Mouse (Mus musculus) adrenal gland, postnatal 36 days (tissue): ENCODE data around the gene Zc3h12c. TPM values are rescaled to one million over a fixed set of nuclear protein-coding genes. Genes with fewer than 3 reads are reported as not detected.

ENCODE experiments used
- DNase-seq, 2 experiments: peaks; one replicate each; pipeline ENCODE4 v3.0.0; 2021; ENCODE audit warnings: mixed read lengths in 1 of 2
- long read RNA-seq, 2 experiments: library from polyadenylated mRNA; stranded (forward); transcript quantifications; one replicate each; pipeline ENCODE4 v2.0.0; 2021; ENCODE audit warnings: borderline sequencing depth in 2 of 2
- total RNA-seq, 2 experiments: library from RNA; stranded (reverse); gene quantifications; 2 replicates each; pipeline ENCODE4 v1.2.3; 2021

Gene Zc3h12c
- total RNA-seq = 10 to 100 TPM; 24.5 to 27.2 TPM
- long read RNA-seq, experiment 1, partial matches to known transcripts = 1 of 3 reads
- long read RNA-seq, experiment 1, other reads (novel, unspliced or antisense) = 2 of 3 reads
- long read RNA-seq, experiment 2 = 0 reads

- DNase-seq = peak; percentile 69 to 76
Observed at GRCm38 (mm10) chr9:52167863-52168685, at the start of gene Zc3h12c. Gene Zc3h12c (minus strand): TSS chr9:52168572.

DNA sequence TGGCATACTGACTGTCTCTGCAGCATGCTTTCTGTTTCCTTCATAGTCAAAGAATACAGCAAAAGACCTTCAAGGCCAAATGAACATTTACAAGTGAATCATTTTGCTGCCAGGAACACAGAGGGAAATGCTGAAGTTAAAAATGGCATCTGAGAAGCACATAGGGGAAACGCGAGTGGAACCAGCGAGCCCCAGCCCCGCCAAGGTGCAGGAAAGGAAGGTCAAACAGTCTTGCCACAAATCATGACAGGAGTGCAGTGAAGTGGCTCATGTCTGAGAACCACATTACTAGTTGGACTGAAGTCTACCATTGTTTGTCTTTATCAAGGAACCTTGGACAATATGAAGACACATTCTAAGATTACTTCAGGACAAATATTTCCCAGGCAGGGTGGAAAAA is 49.3 kb upstream of the Zc3h12c start:
- DNase-seq = peak; percentile 46 to 67

DNA sequence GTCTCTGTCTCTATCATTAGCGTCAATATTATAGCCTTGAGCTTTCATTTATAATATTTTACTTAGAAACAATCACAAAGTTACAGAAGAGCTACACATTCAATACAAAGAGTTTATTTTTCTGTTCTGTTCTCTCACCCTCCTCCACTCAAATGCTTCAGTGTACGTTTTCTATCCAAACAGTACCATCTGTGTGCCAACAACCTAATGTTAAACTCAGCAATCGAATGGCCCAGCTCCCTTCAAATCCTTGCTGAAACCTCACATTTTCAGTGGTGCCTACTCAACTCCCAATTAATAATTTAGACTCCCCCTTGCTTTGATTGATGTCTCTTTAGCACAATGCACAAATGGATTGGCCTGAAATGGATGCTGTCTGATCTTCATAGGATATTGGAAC is 46.9 kb upstream of the Zc3h12c start:
- no peak for DNase-seq

DNA sequence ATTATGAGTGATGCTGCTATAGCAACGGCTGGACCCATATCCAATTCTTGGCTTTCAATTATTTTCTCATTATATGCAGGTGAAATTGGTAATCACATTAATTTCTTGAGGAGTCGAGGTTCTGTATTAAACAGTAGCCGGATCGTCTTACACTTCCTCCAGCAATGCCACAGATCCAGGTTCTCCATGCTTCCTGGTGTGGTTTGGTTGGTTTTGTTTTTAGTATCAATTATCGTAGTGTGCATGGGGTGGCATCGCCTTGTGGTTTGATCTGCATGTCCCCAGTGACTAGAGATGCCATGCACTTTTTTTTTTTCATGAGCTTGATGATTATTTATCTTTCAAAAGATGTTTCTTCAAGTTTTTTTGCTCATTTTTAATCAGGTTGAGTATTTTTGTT is 44.0 kb upstream of the Zc3h12c start:
- no peak for DNase-seq

DNA sequence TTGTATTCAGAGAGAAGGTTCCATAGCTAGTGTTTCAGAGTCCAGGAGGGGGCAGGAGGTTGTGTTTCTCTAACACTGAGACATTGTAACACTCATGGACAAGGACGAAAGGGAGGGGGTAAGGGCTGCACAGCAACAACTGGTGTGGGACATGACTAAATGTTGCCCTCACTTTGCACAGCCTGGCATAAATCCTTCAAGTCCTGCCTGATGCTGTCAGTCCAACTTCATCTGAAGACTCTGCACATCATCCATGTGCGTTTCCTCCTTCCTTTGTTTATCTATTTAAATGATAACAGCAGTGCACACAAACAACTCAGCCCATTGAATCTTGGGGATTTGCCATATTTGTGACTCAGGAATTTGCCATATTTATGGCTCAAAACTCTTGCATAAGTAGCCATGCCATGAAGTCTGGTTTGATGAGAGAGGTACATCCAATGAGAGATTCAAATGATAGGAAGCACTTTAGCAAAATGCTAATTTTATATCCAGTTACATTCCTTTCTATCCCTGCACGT is 40.2 kb upstream of the Zc3h12c start:
- peak; percentile 11 to 27 for DNase-seq

- peak in 1 of 2 experiments; percentile 35 for DNase-seq
Observed at GRCm38 (mm10) chr9:52203189-52203588, 34.8 kb upstream of the Zc3h12c start.

DNA sequence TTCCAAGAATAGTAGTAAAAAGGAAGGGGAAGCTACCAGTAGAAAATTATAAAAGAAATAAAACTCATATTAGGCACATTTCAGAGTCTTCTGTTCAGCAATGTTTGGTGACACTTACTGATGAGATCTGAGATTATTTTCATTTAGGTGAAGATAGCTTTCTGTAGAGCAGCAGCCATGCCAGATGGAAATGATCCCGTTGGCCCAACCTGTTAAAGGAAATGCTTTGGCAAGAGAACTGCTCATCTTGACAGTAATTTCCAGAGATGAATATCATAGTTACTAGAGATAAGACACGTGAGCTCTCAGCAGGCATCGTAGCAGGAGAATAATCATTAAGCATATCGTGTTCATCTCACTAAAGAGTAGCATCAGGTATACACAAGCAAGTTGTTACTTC is 31.9 kb upstream of the Zc3h12c start:
- no peak for DNase-seq

GRCm38 (mm10) chr9:52195853-52196252 is 27.5 kb upstream of the Zc3h12c start:
- DNase-seq = no peak

GRCm38 (mm10) chr9:52193851-52194250 is 25.5 kb upstream of the Zc3h12c start:
- no peak for DNase-seq

DNA sequence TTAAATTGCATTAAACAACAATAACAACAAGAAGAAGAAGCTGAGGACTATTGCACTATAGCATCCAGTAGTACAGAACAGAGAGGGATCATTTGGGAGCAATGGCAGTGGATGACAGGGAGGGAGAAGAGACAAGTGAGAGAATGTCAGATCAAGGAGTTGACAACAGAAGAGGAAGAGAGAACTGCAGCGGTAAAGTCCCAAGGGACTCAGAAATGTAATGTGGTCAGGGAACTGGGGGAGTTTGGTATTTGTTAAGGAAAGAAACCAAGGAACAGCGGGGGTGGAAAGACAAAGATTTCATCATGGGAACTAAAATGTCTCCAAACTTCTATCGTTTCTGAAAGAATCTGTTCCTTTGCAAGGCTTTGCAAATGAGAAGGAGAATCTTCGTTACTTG is 22.5 kb upstream of the Zc3h12c start:
- no peak for DNase-seq

DNA sequence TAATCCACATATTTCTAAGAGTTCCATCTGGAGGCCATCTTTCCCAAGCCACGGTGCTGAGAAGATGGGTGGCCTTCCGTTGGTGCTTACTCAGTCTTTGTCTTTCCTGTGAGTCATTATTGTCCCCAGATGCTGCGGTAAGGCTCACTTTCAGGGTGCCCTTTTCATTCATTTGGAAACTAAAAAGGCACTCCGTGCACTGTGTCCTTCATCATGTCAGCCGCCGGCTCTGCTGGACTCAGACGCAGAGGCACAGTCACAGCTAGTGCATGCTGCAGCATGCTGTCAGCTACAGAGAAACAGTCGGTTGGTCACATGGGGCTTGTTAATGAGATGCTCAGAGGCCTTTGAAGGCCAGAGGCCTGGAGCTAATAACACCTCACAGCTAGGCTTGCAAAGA is 19.7 kb upstream of the Zc3h12c start:
- peak; percentile 62 to 67 for DNase-seq

- no peak for DNase-seq
Observed at GRCm38 (mm10) chr9:52186296-52186941, 18.0 kb upstream of the Zc3h12c start.

DNA sequence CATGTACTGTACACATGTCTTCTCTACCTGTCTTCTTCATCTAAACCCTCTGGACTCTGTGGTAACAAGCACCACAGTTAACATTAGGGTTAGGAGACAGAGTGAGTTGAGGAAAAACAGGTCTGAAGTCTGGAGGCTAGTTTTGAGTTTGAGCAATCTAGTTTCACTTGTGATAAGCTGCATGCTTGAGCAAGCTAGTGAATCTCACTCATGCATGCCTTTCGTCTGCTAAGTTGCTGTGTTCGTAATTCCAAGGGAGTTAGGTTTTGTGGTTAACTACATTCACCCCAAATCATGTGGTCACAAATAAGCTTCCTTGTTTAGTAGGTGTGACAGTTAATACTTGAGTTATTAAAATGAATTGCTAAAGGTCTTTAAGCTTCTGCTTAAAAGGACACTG is 13.0 kb upstream of the Zc3h12c start:
- no peak for DNase-seq

DNA sequence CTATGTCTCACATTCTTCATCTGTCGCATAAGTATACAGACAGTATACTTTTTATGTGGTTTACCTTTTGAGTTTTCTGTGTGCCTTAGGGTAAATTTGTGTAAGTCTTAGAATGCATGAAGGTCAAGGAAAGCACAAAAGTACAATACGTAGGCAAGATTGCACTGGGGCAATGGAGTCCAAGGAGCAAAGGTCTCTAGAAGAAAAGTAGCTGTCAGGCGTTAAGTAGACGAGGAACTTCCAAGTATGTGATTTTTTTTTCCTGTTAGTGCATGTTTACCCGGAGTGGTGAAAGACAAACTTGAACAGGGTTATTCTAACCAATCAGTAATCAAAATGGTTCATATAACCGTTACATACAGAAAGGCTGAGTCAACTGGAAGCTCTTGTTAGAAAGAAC is 12.5 kb upstream of the Zc3h12c start:
- no peak for DNase-seq

- DNase-seq = peak; percentile 20 to 42
Observed at GRCm38 (mm10) chr9:52175257-52175859, 7.0 kb upstream of the Zc3h12c start.

DNA sequence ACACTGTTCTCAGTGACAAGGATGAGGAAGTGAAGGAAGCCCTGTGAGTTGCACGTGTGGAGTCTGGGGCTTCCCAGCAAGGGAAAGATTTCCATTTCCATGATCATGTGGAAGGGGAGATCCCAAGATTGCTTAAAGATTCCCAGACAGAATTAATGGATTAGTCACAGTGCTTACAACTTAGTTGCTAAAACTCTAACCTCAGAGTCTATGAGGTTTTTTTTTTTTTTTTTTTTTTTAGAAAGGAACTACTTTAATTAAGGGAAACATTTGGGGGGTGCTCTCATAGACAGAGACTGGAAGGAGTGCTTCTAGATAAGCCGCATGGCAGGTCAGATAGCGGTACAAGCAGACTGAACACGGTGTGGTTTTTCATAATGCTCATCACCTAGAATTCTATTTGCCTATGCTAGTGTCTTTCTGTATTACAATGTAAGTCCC is 6.3 kb upstream of the Zc3h12c start:
- no peak for DNase-seq

GRCm38 (mm10) chr9:52173937-52174336 is 5.6 kb upstream of the Zc3h12c start:
- DNase-seq = no peak

DNA sequence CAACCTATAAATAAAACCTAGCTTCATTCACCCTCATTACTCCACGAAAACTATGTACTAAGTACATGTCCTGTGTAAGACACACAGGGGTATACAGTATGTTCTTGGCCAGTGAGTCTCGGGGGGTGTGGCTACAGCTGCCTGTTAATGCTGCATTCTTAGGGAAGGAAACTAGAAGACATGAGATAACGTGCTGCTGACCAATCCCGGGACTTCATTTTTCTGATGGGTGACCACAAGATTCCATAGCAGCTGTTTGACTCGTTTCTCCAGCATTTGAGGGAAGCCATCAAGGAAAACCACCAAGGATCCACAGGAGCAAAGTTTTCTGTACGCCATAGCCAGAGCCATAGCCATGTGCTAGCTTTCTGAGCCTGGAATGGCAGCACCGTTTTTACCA is 4.2 kb upstream of the Zc3h12c start:
- DNase-seq = no peak

GRCm38 (mm10) chr9:52170671-52171070 is 2.3 kb upstream of the Zc3h12c start:
- no peak for DNase-seq

GRCm38 (mm10) chr9:52170131-52170530 is 1.8 kb upstream of the Zc3h12c start:
- DNase-seq = no peak

GRCm38 (mm10) chr9:52168686-52169270 is 406 bp upstream of the Zc3h12c start:
- peak; percentile 87 to 88 for DNase-seq

DNA sequence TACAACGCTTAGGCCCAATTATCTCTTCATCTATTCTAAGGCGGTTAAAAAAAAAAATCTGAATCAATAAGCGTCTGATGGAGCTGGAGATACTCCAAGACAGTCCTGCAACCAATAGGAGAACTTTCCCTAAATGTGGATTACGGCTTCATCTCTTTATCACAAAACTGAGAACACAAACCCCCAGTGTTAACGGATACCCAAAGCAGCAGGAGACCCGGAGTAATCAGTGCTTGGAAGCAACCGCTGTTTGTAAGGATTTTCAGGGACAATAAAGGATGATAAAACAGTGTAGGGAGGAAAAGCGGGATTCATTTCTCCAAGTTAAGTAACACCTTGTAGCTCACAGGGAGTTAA is 888 bp downstream of the Zc3h12c start:
- DNase-seq = no peak
